1 mouse cellular context compared by ENCODE assay signal in the genomic region with DNA sequence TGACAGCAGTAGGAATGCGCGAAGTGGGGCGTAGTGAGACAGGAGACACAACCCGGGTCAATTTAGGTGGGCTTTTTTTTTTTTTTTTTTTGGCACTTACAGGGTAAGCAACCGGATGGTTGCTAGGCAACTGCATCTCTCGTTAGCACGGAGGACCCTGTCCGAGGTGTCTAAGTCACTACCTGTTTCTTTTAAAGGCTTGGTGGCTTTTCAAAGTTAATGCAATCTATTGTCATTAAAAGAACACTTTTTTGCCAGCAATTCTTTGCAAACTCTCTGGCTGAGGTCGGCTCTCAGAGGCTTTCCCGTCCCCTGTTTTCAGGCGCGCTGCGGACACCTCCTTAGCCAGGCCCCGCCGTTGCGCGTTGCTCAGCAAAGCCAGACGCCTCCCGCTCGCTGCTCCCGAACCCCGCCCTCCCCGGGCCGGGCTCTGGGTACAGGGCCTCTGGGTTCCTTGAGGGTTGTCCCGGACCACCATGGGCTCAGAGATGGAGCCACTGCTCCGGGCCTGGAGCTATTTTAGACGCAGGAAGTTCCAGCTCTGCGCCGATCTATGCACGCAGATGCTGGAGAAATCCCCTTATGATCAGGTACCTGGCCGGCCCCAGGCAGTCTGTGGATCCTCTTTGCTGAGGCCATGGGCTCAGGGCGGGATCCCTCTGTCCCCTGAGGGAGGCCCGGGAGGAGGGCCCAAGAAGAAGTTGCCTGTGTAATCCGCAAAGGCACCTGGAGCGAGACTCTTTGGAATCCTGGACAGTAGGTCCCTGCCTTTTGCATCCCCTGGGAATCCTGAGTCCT.
TF ChIP-seq lines count a peak whose summit lies in the region.

A gene (plus strand): TSS at position 381 of the 798 bp plus-strand sequence.

TF ChIP-seq in CH12.LX, 34 proteins besides CTCF, POLR2A, EP300 and RAD21 (continued from another document):
- TF ChIP-seq KAT2A (IDR thresholded peaks at IDR 0.05; ENCODE audit: insufficient replicate concordance, low read length): peak; percentile 59; the same call in 1 of the 2 replicates
- TF ChIP-seq MYC (IDR thresholded peaks at IDR 0.05; ENCODE audit: low read depth, low read length): no peak
- TF ChIP-seq CHD1 (IDR thresholded peaks at IDR 0.05; ENCODE audit: low read depth, low read length): no peak
- peak; percentile 60; the same call in 1 of the 2 replicates for TF ChIP-seq NRF1 (IDR thresholded peaks at IDR 0.05; ENCODE audit: low read depth, low read length)
- TF ChIP-seq SMC3 (IDR thresholded peaks at IDR 0.05; ENCODE audit: low read depth, low read length): no peak
- TF ChIP-seq IRF4 (IDR thresholded peaks at IDR 0.05; ENCODE audit: low read depth, low read length): peak; percentile 36; the same call in 1 of the 2 replicates
- TF ChIP-seq HCFC1 (IDR thresholded peaks at IDR 0.05; ENCODE audit: low read depth, low read length): peak; percentile 78
- TF ChIP-seq JUN (IDR thresholded peaks at IDR 0.05; ENCODE audit: insufficient read depth, low read depth, low read length): no peak
- TF ChIP-seq ZKSCAN1 (IDR thresholded peaks at IDR 0.05; ENCODE audit: borderline replicate concordance, low read depth, low read length): no peak
- peak; percentile 91 for TF ChIP-seq SIN3A (IDR thresholded peaks at IDR 0.05; ENCODE audit: low read length)
